Mouse (Mus musculus) E14TG2a.4 (cell line): ENCODE data around the gene Fhl4.

Source experiments
- CTCF ChIP-seq: conservative IDR thresholded peaks from 2 replicates; pipeline ENCODE4 v1.5.1; 2014; ENCODE audit warnings: low read length
- NANOG ChIP-seq: IDR thresholded peaks from 2 replicates; pipeline ENCODE4 v1.6.1; 2014; ENCODE audit warnings: borderline replicate concordance, low read length, mixed read lengths
- POU5F1 ChIP-seq: IDR thresholded peaks from 2 replicates; pipeline ENCODE4 v1.6.1; 2014; ENCODE audit warnings: low read length, borderline replicate concordance

DNA sequence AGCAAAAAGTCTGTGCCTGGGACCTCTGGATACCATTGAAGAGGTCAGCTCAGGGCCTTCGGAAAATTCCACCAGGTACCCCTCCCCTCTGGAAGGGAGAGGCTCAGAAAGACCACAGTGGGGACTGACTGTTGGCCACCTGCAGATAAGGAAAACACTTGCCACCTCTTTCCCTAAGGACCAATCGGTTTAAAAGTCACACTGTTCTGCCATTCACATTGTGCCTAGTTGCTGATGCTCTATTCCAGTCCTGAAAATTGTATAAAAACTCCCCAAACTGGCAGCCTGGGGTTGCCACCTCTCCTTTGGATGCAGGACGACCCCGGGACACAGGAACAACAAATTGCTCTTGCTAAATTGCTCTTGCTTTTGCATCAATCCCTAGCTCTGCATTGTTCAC lies 49.8 kb downstream of the Fhl4 start:
- TF ChIP-seq CTCF (no peak), NANOG (no peak), POU5F1 (no peak)
